9 mouse cellular contexts compared by ENCODE assay signal in genomic region chr11:76507302-76508124, GRCm38 (mm10).
DNase-seq lines count a peak whose midpoint lies in the region; ATAC-seq and TF ChIP-seq lines count a peak whose summit lies in the region.
"Had no signal": no experiment of that assay in that cellular context is flagged by ENCODE, and none has a peak within 500 bp of the region (broad histone marks: within the 10 kb centered on the region; RNA-seq: fewer than 3 reads in every experiment).

No protein-coding gene starts in this region.

- 74% methylated on average over 8 of the region's 8 CpGs for WGBS in embryonic facial prominence, embryonic 15.5 days
- 85% methylated on average over 8 of the region's 8 CpGs for WGBS in neural tube, embryonic 12.5 days
- 87% methylated on average over 8 of the region's 8 CpGs for WGBS in kidney, embryonic 16.5 days

- no peaks in the 10 kb centered on the region for H3K9me3 ChIP-seq in embryonic facial prominence, embryonic 15.5 days (replicated peaks)
- no peaks in the 10 kb centered on the region for H3K9me3 ChIP-seq in neural tube, embryonic 12.5 days
- no peaks in the 10 kb centered on the region for H3K9me3 ChIP-seq in kidney, embryonic 16.5 days (ENCODE audit: low read length)
- H3K9me3 ChIP-seq: heart, embryonic 13.5 days had no signal

- H3K27ac ChIP-seq in embryonic facial prominence, embryonic 15.5 days (replicated peaks): no peak overlapping the region
- H3K27ac ChIP-seq in neural tube, embryonic 12.5 days: peak overlapping the region; percentile 1; the same call in 1 of the 2 replicates
- no peak overlapping the region for H3K27ac ChIP-seq in kidney, embryonic 16.5 days (ENCODE audit: low read length)
- H3K27ac ChIP-seq: heart, embryonic 13.5 days had no signal

- H3K27me3 ChIP-seq in embryonic facial prominence, embryonic 15.5 days: no peaks in the 10 kb centered on the region
- no peaks in the 10 kb centered on the region for H3K27me3 ChIP-seq in neural tube, embryonic 12.5 days (replicated peaks)
- H3K27me3 ChIP-seq in kidney, embryonic 16.5 days (ENCODE audit: insufficient read depth, low read length): no peaks in the 10 kb centered on the region
- H3K27me3 ChIP-seq: heart, embryonic 13.5 days; Patski had no signal

- no peak overlapping the region for H3K9ac ChIP-seq in embryonic facial prominence, embryonic 15.5 days
- H3K9ac ChIP-seq in neural tube, embryonic 12.5 days: no peak overlapping the region
- H3K9ac ChIP-seq in kidney, embryonic 16.5 days (replicated peaks; ENCODE audit: low read length): no peak overlapping the region

- no peak for TF ChIP-seq CTCF in brain, embryonic 14.5 days (IDR thresholded peaks at IDR 0.05; ENCODE audit: borderline replicate concordance, extremely low read depth, insufficient read depth, insufficient read length)

- no peak overlapping the region for H3K4me2 ChIP-seq in embryonic facial prominence, embryonic 15.5 days (replicated peaks)
- no peak overlapping the region for H3K4me2 ChIP-seq in neural tube, embryonic 12.5 days (replicated peaks)
- no peak overlapping the region for H3K4me2 ChIP-seq in kidney, embryonic 16.5 days (replicated peaks; ENCODE audit: low read depth, low read length)
- H3K4me2 ChIP-seq: heart, embryonic 13.5 days had no signal

- no peak overlapping the region for H3K4me3 ChIP-seq in embryonic facial prominence, embryonic 15.5 days (replicated peaks)
- no peak overlapping the region for H3K4me3 ChIP-seq in neural tube, embryonic 12.5 days
- no peak overlapping the region for H3K4me3 ChIP-seq in kidney, embryonic 16.5 days (ENCODE audit: low read length)
- H3K4me3 ChIP-seq: heart, embryonic 13.5 days had no signal

- H3K36me3 ChIP-seq in embryonic facial prominence, embryonic 15.5 days: no peaks in the 10 kb centered on the region
- H3K36me3 ChIP-seq in neural tube, embryonic 12.5 days: no peaks in the 10 kb centered on the region
- H3K36me3 ChIP-seq in kidney, embryonic 16.5 days (ENCODE audit: insufficient read depth, low read length): no peaks in the 10 kb centered on the region
- H3K36me3 ChIP-seq: heart, embryonic 13.5 days had no signal

- DNase-seq in brain, embryonic 14.5 days (ENCODE audit: low read depth): peak; percentile 95
- peak; percentile 89 for DNase-seq in layer of hippocampus, adult 9-11 months
- no peak for DNase-seq in gastrocnemius, postnatal 25 days
- no peak for DNase-seq in thymus, adult 18-20 months

- peak; percentile 22; the same call in 1 of the 2 replicates for ATAC-seq in embryonic facial prominence, embryonic 15.5 days (ENCODE audit: insufficient number of reproducible peaks, low FRiP score, low TSS enrichment, low read depth)
- ATAC-seq in neural tube, embryonic 12.5 days (ENCODE audit: low FRiP score, low read depth): peak; percentile 56; the same call in 1 of the 2 replicates
- ATAC-seq in kidney, embryonic 16.5 days (ENCODE audit: low FRiP score, low TSS enrichment): no peak
- ATAC-seq: Patski had no signal

- no peak for TF ChIP-seq POLR2A in brain, embryonic 14.5 days (IDR thresholded peaks at IDR 0.05; ENCODE audit: borderline replicate concordance, extremely low read depth, insufficient read depth, insufficient read length, poor library complexity, severe bottlenecking)

- H3K4me1 ChIP-seq in embryonic facial prominence, embryonic 15.5 days: peaks cover 17% of the 10 kb centered on the region
- peaks cover 43% of the 10 kb centered on the region for H3K4me1 ChIP-seq in neural tube, embryonic 12.5 days
- H3K4me1 ChIP-seq in kidney, embryonic 16.5 days (ENCODE audit: insufficient read depth, low read length): peaks cover 8% of the 10 kb centered on the region; the same call in 1 of the 2 replicates

Comparison
In these comparisons a context has a peak if more than half of its experiments do, and no peak if none do; other contexts are left out.
1. DNase-seq: peak in brain, embryonic 14.5 days (single experiment) and layer of hippocampus, adult 9-11 months (single experiment); none in gastrocnemius, postnatal 25 days (single experiment) and thymus, adult 18-20 months (0 of 2).